Mouse (Mus musculus) testis, postnatal 14 days (tissue): ENCODE measurements around the gene Tatdn2.

Experiments
- DNase-seq: peaks from one replicate; pipeline ENCODE4 v3.0.0; 2021; ENCODE audit warnings: low spot score

Gene Tatdn2

DNA sequence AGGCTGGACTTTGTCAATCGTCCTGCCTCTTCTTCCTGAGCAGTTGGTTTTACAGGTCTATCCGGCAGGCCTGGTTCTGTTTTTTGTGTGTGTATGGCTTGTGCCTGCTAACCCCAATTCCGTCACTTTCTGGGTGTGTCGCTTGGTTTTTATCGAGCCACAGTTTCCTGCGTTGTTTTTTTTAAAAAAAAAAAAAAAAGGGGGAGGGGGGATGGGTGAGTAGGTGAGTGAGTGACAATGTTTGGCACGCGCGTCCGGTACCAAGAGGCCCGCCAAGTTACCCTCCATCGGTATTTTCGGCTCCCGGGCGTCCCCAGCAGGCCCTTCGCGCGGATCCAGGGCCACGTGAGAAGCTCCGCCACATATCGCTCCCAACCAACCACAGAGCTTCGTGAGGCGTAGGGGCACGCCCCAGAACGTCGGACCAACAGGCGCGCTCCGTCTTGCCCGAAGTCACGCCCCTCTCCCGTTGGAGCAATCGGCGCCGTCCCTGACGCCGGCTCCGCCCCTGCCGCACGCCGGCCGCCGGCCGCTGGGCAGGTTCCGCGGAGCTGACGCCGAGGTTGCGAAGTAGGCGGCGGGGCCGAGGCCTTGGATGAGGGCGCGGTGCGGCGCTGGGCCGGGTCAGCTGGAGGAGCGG lies at the start of gene Tatdn2:
Tatdn2 (plus strand) TSS at position 469 of the 640 bp plus-strand sequence.
- peak; percentile 99 for DNase-seq

DNA sequence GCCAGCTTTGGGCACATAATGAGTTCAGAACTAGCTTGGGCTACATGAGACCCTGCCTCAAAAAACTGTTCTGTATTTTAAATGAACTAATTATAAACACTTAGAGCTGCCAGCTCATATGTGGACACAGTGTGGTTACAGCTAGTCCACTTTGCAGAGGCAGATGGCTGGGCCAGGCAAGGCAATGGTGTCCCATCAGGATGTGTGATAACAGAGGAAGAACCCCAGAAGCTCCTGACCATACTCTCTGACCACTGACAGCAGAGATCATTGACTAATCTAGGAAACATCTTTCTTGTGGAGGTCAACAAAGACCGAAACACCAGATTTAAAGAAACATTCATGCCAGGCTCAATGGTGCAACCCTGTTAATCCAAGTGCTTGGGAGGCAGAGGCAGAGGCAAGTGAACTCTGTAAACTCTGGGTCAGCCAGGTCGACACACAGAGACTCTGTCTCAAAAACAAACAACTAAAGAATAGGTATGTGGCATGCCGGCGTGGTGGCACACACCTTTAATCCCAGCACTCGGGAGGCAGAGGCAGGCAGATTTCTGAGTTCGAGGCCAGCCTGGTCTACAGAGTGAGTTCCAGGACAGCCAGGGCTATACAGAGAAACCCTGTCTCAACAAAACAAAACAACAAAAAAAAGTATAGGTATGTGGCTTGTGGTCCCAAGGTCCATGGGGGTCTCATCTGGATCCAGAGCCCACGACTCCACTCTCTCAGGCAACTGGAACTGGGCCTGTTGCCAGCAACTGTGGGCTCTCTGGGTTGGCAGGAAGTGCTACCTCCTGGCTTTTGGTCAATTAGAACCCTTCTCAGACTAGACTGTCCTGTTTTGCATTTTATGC lies 47.3 kb upstream of the Tatdn2 start:
- DNase-seq, result no peak

DNA sequence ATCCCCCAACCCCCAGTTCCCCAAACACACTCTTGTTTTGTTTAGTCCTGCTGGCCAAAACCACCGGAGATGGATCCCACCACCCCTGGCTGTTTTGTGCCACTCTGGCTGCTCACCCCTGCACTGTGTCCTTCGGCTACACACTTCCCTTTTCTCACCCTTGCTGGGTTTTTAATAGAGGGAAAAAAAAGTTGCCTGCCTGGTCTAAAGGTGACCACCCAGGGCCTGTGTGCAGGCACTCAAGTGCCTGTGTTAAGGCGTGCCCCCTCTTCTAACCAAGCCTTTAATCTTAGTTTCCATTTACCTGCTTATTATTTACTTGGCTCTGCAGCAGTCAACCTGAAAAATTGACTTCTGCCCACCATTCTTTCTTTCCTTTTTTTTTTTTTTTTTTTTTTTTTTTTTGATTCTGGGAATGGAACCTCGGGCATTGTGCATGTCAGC lies 46.6 kb upstream of the Tatdn2 start:
- DNase-seq, result no peak

DNA sequence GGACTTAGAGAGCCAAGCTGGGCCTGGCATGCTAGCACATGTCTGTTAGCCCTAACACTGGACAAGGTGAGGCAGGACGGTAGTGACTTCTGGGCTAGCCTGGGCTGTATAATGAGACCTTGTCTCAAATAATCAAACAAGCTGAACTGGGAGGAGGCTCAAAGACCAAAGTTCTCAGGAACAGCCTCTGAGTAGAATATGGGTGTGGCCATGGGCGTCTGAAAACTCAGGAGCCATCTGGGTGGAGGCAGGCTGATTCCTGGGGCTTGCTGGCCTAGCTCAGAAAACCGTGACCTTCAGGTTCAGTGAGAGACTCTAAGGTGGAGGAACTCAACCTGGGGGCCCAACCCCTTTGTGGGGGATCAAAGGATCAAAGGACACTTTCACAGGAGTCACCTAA lies 45.2 kb upstream of the Tatdn2 start:
- DNase-seq, result no peak

DNA sequence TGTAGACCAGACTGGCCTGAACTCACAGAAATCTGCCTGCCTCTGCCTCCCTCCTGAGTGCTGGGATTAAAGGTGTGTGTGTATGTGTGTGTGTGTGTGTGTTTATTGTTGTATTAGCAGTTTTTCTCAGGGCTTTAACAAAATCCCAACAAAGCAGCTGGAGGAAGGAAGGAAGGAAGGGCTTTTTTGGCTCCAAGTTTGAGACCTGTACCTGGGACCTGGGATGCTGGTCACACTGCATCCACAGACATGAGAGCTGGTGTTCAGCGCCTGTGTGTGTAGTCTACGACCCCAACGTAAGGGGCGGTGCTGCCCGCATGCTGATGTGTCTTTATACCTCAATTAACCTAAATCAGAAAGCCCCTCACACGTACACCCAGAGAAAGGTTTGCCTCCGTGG lies 43.3 kb upstream of the Tatdn2 start:
- no peak for DNase-seq

DNA sequence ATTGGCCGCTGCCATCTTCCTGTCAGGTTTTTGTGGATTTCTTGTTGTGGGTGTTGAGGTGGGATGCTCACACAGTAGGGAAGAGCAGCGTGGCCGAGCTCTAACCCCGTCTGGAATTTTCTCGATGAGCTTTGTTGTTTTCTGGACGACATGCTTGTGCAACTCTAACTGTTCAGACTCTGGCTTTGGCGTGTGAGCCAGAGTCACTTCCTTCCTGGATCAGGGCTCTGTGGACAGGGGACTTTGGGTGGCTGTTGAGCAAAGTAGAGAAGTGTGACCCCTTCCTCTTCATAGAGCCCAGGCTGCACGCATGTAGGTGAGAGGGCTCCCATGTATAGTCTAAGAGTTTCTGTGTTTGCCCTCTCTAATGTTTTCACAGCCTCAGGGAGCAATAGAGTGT lies 42.7 kb upstream of the Tatdn2 start:
- no peak for DNase-seq

DNA sequence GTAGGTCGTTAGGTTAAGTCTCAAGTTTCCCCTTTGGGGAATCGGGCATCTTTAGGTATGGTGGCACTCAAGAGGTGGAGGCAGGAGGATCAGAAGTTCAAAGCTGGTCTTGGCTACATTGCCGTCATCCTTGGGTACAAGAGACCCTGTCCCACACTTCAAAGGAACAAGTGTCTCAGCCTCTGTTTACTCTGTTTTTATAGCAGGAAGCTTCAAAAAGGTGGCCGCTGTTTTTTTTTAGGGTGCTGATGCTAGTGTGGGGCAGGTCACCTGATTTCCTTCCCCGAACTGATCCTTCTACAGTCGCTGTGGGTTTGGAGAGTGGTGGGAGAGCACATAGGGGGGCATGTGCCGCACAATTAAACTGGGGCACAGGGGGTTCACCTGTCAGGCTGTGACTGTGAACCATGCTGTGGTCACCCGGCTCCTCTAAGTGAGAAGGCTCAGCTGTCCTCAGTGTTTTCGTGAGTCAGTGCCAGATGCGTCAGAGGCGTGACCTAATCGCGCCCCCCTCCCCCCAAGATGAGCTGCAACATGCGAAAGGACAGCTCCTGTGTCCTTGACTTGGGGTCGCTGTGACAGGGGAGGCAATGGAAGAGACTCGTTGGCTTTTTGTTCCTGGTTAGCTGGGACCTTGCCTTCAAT lies 42.0 kb upstream of the Tatdn2 start:
- DNase-seq, result no peak

DNA sequence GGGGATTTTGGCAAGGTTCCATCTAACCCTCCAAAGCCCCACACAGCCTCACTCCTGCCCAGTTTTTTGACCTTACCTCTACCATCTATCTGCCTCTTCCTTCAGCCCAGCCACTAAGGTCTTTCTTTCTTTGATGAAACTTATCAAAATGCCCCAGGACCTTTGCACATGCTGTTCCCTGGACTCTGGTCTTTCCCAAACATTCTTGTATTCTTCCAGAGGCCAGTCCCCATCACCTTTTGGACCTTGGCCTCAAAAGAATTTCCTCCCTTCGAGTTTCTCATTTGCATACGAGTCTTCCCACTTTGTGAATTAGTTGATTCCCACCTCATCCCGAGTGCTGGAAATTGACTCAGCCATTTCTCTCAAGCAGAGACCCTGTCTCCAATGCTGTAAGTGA lies 41.4 kb upstream of the Tatdn2 start:
- no peak for DNase-seq

DNA sequence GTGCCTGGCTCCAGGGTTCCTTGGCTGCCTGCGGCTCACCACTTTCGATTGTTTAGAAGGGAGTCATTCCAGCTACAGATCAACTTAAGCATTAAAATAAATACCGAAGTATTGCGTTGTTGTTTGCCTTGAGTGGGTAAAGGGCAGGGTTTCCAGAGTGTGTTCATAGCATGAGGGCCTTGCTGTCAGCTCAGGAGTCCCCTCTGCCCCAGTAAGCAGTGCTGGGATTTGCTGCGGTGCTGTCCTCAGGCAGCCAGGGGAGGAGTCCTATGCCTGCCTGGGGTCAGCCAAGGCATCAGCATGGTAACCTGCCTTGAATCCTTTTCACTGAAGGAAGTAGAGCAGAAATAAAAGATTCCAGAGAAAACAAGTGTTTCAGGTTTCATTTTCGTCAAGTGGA lies 40.0 kb upstream of the Tatdn2 start:
- no peak for DNase-seq

DNA sequence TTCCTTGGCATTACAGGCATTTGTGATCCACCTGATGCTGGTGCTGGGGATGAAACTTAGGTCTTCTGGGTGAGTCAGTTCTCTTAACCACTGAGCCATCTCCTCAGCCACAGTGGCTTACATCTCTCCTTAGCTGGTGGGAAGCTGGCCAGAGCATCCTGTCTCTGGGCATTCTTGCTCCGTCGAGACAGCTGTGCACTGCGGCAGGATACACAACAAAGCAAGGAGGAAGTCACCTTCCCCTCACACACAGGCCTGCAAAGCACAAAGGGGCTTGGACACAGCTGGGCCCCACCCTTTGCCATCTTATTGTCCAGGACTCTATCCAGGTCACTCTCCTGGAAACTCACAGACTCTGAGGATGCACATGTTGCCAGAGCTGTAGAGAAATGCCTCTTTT lies 38.6 kb upstream of the Tatdn2 start:
- DNase-seq, result no peak

DNA sequence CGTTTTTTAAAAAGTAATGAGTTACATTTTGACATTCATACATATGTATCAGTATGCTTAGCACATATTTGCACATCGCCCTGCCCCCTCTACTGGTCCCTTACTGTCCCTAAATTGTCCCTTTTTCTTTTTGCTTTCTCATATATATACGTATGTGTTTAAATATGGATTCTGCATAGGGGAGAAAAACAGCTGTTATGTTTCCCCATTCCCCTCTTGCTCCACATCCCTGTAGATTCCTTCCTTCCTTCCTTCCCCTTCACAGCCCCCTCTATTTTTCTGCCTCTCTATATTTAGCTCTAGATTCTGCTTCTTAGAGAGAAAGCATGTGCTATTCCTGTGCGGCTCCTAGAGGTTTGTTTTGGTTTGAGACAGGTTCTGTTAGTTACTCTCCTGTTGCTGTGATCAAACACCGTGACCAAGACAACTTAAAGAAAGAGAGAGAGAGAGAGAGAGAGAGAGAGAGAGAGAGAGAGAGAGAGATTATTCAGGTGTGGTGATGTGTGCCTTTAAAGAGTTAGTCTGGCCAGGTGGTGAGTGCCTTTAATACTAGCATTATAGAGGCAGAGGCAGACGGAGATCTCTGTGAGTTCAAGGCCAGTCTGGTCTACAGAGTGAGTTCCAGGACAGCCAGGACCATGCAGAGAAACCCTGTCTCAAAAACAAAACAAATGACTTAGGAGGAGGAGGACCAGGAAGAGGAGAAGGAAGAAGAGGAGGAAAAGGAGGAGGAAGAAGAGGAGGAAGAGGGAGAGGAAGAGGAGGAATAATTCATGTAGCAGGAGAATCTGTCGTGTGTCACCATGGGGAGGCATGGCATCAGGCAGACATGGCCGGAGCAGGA lies 37.0 kb upstream of the Tatdn2 start:
- DNase-seq, result no peak

DNA sequence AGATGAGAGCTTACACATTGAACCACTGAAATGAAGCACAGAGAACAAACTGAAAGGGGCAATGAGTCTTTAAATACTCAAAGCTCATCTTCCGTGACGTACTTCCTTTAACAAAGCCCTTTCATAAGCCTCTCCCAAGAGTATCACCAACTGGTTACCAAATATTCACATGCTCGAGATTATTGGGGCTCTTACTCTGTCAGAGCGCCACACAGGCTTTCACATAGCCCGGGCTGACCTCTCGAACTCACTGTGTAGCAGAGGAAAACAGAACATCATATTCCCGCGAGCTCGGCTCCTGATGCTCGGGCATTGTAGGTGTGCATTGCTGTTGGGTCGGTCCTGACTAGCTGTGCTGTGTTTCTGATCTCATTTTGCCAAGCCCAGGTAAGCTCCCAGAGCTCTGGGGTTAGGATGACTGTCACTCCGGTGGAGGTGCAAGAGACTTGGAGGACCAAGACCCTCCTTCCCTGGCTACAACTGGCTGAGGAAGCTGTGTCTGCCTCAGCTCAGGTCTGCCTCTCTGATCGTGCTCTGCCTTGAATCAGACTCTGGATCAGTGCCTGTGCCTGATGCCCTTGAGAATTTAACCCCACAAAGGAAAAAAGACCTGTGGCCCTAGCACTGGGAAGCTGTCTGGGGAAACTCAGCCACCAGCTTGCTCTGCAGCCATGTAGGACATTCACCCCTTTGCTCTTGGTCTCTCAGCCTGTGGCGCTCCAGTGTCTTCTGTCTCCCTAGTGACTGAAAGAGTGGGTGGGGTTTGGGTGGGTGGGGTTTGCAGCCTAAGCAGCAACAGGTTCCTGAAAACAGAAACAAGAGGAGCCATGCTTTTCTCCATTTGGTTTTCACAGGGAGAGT lies 36.1 kb upstream of the Tatdn2 start:
- no peak for DNase-seq

DNA sequence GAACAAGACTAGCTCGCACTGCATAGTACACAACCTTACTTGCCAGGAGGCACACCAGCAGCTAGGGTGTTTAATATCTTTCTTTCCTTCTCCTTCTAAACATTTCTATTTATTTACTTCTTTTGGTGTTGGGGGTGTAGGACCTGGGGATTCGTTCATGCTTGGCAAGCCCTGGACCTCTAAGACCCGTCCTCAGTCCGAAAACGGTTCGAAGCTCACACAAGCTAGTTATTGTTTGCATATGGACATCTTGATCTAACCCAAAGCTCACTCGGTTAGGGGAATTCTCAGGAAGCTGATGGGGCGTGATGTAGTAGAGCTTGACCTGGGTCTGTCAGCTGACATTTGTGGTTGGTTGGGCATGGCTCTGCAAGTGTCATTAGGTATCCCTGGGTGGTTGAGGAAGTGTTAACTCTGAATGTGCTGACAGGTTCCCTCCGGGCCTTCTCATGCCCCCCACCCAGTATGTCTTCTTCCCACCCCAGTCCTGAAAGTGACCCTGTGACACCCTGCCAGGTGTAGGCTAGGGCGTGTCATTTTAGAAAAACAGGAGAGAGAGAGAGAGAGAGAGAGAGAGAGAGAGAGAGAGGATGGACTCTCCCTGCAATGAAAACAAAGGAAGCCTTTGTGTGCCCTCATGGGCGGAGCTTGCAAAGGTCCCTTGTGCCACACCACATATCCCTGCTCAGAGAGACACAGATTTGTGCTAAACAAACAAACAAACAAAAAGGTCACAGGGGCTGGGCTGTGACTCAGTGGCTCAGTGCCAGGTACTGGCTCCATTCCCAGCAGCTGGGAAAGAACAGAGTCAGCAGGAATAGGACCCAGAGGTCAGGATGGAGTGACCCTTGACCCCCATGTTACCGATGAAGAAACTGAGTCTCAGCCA lies 35.3 kb upstream of the Tatdn2 start:
- no peak for DNase-seq

DNA sequence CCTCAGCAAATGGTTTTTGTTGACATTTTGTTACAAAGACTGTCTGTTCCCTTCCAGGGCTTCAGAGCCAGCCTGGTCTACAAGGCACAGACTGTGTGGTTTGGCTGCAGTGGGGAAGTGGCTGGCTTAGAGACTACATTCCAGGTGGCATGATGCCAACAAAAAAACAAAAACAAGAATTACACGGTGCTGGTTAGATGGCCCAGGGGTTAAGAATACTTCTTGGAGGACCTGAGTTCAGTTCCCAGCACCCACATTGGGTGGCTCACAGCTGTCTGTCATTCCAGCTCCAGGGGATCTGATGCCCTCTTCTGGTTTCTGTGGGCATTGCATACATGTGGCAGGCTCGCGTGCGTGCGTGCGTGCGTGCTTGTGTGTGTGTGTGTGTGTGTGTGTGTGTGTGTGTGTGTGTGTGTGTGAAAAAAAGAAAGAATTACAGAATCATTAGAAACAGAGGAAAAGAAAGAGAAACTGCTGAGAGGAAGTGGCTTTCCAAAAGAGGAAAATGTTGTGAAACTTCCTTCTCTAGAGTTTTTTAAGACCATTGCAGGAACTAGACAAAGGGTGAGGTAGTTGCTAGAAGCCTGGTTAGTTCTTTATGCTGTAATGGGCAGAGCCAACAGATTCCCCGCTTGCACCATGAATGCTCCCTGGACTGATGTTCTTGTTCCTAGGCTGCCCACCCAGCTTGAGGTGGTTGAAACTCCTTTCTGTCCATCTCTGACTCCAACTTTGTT lies 33.7 kb upstream of the Tatdn2 start:
- DNase-seq, result no peak

DNA sequence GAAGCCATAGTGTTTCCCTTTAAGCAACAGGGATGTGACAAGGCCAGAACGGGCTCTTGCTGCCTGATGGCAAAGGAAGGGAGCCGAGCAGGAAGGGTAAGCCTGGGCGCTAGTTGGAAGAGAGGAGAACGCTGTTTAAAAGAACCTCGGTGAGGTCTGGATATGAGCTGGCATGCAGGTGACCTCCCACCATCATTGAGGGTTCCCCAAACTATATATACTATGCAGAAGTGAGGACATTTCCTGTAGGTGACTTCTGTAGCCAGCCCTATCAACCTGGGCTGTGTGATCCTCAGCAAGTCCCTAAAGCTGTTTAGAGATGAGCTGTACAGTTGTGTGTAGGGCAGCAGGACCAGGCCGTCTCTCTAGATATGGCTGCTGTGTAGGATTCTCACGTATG lies 32.5 kb upstream of the Tatdn2 start:
- no peak for DNase-seq

DNA sequence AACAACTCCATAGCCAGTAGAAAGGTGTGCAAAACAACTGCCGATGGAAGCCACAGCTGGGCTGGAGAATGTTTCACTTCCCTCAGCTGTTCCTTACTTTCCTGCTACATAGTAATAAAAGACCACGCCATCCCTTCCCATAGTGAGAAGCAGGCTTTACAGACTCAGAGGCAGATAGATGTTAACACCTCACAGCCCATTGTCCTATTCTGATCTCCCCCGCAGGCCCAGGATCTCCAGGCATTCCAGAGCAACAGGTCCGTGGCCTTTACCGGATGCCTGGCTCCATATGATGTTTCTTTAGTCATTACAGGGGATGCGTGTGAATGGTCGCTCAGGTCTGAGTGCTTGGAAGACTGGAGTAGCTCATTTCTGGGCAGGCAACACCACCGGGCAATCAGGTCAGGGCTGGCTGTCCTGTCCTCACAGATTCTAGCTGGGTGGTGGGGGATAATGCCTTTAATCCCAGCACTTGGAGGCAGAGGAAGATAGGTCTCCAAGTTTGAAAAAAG lies 29.2 kb upstream of the Tatdn2 start:
- DNase-seq, result peak; percentile 27

DNA sequence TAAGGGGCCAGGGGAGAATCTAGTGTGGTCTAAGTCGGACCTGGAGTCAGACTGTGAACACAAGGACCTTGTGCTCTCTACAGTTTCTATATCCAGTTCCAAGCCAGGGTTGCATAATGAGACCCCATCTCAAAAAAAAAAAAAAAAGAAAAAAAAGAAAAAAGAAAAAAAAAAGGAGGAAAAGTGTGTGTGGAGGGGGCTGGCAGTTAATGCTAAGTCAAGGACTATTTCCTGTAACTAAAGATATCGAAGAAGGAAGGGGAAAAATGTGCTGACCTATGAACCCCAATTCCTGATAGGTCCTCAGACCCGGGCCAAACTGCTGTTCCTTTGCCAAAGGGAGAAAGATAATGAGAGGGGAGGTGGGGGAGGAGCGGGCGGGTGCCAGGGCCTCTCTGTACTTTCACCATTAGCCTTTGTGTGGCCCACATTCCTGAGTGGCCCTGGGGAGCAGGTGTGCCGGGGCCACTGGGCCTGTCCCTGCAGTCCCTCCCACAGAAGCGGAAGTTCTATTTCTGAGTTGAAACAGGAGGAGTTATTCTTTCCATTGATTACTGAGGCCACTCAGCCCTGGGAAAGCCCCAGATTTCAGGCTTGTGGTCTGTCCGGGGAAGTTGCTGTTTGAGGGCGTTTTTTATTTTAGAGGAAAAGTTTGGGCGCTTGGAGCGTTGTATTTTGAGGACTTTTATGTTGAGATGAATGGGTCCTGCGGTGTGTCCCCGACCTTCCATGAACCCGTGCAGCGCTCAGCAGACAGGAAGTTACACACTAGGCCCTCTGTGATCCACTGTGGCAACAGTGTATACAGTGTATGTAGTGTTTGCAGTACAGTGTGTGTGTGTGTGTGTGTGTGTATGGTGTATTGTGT lies 28.3 kb upstream of the Tatdn2 start:
- peak; percentile 64 for DNase-seq

DNA sequence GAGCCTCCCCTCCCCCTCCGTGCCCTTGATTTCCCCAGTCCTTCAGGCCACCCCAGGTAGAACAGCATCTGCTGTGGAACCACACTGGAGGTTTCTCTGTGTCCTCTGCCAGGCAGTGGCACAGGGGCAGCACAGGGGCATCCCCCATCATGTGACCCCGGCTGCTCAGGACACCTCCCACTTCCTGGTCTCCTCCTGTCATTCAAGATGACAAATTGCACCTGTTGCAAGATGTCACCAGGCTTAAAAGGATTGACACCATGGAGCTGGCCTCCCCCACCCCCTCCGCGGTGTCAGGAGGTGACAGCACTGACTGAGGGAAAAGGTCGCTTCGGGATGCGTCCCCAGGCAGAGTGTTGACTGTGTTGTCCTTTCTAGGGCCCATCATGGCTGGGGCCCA lies 27.0 kb upstream of the Tatdn2 start:
- DNase-seq, result no peak
